Mouse (Mus musculus) CH12.LX (cell line): Measurements from ENCODE around the gene Plekha8.

Experiments
- CHD2 ChIP-seq: IDR thresholded peaks from 2 replicates; pipeline ENCODE4 v1.6.1; 2011; ENCODE audit warnings: low read length, improper control_type of control experiment
- CTCF ChIP-seq, 2 experiments: IDR thresholded peaks in 1 of 2; conservative IDR thresholded peaks in 1 of 2; 2 replicates each; pipeline ENCODE4 v1.5.1; 2011 to 2012; ENCODE audit warnings: low read depth in 2 of 2, low read length in 2 of 2, improper control_type of control experiment in 1 of 2, inconsistent platforms in 1 of 2, mild to moderate bottlenecking in 1 of 2, moderate library complexity in 1 of 2
- GABPA ChIP-seq: IDR thresholded peaks from 2 replicates; pipeline ENCODE4 v1.6.1; 2012; ENCODE audit warnings: low read depth, low read length, improper control_type of control experiment, inconsistent platforms; ENCODE audit not compliant: insufficient replicate concordance
- IRF4 ChIP-seq: IDR thresholded peaks from 2 replicates; pipeline ENCODE4 v1.6.1; 2014; ENCODE audit warnings: low read depth, mild to moderate bottlenecking, inconsistent platforms, low read length, improper control_type of control experiment
- JUND ChIP-seq: conservative IDR thresholded peaks from 2 replicates; pipeline ENCODE4 v1.6.1; 2011; ENCODE audit warnings: low read depth, low read length, improper control_type of control experiment
- MAFK ChIP-seq: IDR thresholded peaks from 2 replicates; pipeline ENCODE4 v1.6.1; 2011; ENCODE audit warnings: low read length, improper control_type of control experiment; ENCODE audit not compliant: insufficient replicate concordance
- POLR2A ChIP-seq: IDR thresholded peaks from 2 replicates; pipeline ENCODE4 v1.6.1; 2011; ENCODE audit warnings: low read depth, mild to moderate bottlenecking, improper control_type of control experiment, low read length
- USF1 ChIP-seq: IDR thresholded peaks from 2 replicates; pipeline ENCODE4 v1.6.1; 2014; ENCODE audit warnings: low read depth, mild to moderate bottlenecking, inconsistent platforms, low read length, improper control_type of control experiment
- ZNF384 ChIP-seq: IDR thresholded peaks from 2 replicates; pipeline ENCODE4 v1.6.1; 2012; ENCODE audit warnings: low read depth, low read length, improper control_type of control experiment, inconsistent platforms

- TF ChIP-seq MAFK: no peak
- no peak for TF ChIP-seq POLR2A
- TF ChIP-seq CTCF (conservative IDR thresholded peaks at IDR 0.05 in 1 of 2, IDR thresholded peaks at IDR 0.05 in 1 of 2; ENCODE audit: low read depth in 2 of 2, low read length in 2 of 2): no peak
- no peak for TF ChIP-seq GABPA
- TF ChIP-seq JUND: no peak
- TF ChIP-seq IRF4: no peak
- TF ChIP-seq CHD2: no peak
- no peak for TF ChIP-seq ZNF384
- no peak for TF ChIP-seq USF1
Measured at GRCm38 (mm10) chr6:54563561-54563960, 31.4 kb upstream of the Plekha8 start.
